Mouse (Mus musculus): Measurements from ENCODE around the gene Slc6a17.

The Slc6a17 gene

DNA sequence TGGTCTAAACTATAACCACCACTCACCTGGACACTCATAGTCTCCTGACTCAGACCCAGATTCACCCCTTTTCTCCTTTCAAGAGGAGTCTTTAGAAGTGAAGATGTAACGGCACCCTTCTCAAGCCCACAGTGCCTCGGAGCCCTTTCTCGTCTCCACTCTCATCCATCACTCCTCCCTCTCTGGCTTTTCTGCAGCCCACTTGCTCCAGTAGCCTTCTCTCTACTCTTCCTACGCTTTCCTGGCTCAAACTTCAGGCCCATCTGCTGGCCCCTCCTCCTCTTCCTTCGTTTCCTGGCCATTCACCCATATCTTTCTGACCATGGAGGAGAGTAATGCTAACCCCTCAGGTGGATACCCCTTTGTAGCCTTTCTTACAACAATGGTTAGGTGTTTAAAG is 3.1 kb upstream of the Slc6a17 start:
- DNase-seq (ENCODE audit: low spot score), result no peak

DNA sequence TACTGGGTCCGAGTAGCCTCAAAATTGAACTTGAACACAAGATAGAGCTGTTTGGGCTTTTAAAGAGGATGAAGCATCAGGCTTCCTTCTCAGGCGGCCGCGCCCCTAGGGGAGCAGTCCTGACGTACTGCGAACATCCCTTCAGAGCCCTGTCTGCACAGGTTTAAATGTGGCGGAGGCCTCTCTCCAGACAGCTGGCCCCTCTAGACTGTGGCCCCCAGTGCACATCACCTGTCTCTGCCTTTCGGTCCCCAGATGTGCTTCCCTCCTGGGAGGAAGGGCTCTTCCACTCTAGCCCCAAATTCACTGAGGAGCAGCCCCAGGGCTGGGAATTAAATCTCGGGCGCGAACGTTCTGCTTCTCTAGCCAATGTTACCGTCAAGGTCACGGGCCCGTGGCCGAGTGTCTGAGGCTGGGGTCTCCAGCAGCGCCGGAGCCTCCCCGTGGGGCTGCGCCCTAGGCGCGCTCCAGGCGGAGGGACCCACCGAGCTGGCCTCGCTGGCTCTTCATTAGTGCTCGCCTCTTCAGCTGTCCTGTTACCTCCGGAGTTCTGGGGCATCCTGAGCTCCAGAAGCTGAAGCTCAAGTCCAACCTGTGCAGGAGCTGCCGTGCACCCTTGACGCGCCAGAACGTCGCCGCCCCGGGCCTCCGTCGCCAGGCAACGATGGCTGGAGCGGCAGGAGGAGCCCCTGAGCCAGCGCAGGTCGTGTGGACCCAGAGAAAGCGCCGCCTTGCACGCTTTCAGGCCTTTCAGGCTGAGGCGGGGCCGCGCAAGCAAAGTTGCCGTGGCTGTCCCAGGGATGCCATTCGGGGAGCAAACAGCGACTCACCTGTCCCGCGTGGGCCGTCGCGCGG is 815 bp downstream of the Slc6a17 start:
- no peak for DNase-seq (ENCODE audit: low spot score)

DNA sequence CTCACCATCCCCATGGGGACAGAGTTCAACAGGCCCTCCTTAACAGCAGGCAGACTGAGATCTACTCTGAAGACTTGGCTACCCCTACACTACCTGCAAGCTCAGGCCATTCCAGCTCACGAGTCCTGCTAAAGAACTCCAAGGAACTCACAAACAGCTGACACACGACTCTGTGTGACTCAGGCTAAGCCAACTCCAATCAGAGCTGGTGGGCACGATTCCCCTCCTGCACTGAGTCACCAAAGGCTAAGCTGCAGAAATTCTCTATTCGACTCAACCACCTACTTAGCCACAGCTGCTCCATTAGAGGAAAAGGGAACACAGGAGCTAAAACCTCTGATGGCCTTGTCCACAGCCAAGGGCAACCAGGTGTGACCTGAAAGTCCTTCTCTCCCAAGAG is 1.8 kb downstream of the Slc6a17 start:
- DNase-seq (ENCODE audit: low spot score), result no peak

DNA sequence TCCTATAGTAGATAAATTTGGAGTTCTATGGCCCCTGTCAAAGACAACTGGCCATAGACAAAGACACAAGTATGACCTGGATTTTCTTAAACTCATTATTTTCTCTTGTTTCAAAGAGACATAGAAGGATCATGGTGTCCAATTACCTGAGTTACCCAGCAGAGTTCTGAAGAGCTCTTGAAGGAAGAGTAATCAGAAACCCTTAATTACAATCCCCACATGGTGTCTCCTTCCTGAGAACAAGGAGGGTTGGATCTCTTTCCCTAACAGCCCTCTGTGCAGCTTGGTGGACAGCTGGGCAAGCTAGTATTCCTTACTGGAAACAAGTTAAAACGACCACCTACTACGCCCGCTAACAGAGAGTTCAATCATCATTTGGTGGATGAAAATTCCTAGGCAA is 6.4 kb downstream of the Slc6a17 start:
- DNase-seq (ENCODE audit: low spot score), result no peak

DNA sequence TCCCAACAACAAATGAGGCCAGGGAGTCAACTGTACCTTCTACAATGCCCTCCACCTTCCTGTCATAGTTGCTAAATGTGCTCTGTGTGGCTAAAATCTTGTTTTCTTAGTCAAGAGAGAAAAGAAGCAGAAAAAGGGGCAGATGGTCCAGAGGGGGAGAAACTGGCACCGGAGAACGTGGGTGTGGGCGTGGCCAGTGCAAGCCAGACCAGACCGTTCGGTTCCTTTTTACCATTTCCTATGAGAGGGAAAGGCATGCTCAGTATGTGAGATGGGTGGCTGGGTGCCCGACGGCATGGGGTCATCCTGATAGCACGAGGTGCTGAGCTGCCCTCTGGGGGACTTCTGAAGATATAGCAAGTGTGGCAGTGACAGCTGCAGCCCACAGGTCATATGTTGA is 9.1 kb downstream of the Slc6a17 start:
- no peak for DNase-seq (ENCODE audit: low spot score)

DNA sequence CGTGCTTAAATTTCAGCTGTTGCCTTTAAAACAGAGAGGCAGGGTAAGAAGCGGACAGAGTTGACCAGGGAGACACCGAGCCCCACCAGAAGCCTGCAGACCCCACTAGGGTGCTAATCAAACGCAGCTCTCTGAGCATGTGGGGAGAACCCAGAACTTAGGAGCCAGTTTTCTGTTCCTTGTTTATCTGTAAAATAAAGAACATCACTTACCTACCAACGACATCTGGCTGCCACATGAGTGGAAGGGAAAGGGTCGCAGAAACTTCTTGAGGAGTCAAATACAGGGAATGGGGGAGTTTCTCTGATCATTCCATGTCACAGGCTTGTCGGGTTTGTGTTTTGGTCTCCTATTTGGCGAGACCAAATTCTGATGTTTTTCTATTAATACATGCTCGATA is 9.9 kb downstream of the Slc6a17 start:
- no peak for DNase-seq (ENCODE audit: low spot score)

DNA sequence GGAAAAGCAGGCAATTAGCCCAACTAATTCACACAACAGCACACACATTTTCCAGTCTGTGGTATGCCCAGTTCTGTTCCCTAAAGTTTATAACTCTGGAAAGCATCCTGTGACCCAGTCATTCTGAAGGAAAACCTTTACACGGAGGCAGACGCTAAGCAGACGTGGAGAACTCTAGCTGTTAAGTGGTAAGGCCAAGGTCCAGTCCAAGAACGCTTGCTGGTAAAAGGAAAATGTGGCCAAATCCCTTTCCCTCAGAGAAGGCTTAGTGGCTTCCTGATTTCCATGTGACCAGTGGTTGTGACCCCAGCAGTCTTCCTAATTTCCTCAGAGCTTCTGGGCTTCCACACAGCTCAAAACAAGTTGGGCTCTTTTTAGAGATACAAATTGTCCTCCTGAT is 11.3 kb downstream of the Slc6a17 start:
- DNase-seq (ENCODE audit: low spot score), result no peak

DNA sequence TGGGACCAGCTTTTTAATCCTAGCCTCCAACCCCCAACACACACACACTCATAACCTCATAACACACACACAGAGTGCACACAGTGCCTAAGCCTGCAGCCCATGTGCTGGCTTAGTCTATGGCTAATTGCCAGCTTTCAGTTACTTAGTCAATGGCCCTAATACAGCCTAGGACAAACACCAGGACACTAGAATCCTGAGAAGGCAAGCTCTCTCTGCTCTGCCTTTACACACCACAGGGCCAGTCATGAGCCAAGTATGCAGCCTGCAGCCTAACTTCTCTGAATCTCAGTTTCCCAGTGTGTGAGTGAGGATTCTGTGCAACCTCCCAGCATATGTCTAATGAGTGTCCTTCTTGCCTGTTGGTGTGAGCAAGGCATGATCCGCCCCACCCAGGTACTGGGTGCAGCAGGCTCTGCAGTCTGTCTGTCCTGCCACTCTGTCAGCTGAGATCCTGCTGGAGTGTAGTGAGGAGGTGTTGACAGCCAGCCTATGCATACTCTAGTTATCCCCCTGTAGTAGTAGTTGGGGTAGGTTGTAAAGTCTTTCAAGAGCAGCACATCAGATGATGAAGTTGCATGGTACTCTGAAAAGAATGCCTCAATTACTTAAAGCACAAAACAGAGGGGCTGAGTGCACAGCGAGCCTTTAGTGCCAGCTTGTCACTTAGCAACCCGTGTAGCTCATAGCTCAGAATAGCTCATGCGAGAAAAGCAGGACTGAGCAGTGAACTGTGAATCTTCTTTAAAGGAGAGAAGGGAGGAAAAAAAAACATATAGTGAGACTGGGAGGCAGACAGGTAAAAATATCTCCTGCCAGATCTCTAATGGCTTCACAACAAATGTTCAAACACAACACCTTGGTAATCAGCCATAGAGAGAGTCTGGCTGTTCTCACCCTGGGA is 12.1 kb downstream of the Slc6a17 start:
- no peak for DNase-seq (ENCODE audit: low spot score)

DNA sequence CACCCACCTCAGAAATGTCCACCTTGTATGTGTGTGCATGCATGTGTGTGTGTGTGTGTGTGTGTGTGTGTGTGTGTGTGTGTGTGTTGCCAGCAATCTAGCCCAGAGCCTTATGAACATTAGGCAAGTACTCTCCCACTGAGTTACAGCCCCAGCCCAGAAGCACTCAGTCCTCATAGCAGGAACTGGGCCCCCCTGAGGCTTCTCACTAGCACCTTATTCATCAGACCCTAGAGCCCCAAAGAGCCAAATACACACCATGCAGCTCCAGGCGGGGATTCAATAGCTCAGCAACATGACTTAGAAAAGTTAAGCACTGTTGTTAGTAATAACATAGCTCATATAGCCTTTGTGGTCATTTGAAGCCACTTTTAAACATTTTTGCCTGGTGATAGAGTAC is 13.3 kb downstream of the Slc6a17 start:
- DNase-seq (ENCODE audit: low spot score), result no peak

DNA sequence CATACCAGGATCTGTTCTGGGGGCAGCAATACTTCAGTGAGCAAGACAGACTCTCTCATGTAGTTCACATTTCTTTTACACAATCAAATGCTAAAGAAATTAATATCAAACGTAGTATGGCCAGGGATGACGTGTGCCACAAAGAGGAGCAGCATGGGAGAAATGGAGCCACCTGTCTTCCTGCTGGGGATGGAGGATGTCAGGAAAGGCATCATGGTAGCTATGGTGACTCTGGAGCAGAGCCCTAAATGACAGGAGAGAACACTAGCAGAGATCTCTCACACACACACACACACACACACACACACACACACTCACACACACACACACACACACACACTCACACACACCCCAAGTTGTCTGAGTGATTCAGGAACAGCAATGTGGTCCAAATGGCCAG is 14.1 kb downstream of the Slc6a17 start:
- no peak for DNase-seq (ENCODE audit: low spot score)

DNA sequence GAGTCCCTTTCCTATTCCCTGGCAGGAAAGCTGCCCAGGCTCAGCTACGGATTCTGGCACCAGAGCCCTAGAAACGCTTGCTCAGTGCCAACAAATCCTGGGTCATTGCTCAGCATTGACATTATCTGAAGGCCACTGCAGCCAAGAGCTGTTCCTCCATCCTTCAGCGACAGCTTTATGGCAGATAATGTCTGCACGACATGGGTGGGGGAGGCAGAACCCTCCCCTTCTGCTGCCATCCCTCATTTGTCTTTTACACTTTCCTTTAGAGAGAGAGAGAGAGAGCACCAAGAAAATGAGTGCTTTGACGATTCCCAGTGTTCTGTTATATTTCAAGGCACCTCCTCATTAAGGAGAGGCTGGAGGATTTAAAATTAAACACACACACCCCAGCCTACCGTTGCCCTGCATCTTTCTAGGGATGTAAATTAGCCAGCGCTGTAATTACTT is 16.1 kb downstream of the Slc6a17 start:
- DNase-seq (ENCODE audit: low spot score), result no peak

DNA sequence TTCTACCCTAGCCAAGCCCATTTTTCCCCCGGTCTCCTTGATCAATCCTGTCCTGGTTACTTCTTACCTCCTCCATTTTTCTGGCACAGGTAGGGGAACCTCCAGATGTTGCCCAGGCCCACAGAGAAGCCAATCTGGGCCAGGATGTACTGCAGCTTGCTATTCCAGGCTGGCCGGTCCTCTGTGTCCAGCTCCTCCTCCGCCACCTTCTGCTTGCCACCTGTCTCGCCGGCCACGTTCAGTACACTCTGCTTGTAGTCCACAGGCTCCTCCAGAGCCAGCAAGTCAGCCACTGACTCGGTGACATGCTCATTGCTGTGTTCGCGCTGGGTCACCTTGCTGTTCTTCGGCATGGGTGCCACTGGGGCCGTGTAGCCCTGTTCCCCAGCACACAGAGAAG is 17.5 kb downstream of the Slc6a17 start:
- no peak for DNase-seq (ENCODE audit: low spot score)

DNA sequence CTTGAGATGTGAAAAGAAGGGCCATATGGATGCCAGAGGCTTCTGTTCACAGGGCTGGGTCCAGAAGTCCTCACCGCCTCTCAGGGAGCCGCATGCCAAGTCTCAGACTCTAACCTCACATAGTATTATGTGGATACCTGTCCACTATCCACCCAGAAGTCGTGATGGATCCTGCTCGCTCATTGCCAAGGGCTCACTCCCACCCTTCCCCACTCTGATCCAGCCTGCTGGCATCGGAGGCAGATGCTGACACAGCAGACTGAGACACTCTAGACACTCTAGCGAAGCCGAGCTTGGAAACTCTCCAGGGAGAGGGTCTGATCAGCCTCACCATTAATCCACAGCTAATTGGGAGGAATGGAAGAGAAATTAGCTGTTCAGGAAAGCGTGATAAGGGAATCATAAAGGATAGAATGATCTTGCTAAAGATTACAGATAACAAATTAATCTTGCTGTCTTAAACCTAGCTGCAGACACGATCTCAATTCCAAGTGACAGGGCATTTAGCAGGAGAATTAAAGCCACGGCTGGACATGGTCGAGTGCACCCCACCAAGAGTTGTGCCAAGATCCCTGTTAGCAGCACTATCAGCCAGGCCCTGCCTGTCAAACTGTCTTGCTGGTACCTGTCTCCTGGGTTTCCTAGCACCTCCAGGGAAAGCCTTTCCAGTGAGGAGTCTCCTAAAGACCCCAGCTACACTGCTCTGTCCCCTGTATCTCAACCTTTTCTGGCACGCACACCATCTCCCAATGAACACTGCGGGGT is 21.6 kb downstream of the Slc6a17 start:
- DNase-seq (ENCODE audit: low spot score), result no peak

DNA sequence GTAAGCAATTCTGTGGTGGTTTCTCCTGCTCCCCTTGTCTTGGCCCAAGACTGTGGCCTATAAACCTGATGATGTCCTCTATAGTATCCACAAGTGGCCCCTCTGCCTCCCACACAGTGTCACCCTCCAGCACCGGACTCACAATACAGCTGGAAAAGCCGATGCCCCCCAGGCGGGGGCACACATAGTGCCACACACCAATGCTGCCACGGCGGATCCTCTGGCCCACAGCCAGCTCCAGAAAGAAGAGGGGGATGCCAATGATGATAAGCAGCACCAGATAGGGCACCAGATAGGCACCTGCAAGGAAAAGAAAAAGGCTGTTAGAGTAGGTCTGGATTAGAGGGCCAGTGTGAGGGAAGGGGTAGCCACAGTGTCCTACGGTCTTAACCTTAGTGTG is 22.3 kb downstream of the Slc6a17 start:
- DNase-seq (ENCODE audit: low spot score), result no peak

DNA sequence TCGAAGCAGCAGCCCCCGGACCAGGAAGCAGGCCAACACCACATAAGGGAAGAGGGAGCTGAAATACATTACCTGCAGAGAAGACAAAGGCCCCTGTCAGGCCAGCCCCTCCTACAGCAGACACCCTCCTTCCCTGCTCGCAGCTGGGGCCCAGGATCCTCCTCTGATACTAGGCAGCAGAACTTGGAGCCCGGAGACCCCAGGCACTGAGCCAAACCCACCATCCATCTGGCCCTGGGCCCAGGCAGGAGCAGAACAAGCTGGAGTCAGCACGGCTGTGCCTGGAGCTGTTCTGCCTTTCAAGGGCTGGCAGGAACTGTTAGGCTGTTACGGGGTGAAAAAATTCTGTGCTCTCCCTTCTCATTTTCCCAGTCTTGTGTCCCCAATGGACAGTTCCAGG is 26.4 kb downstream of the Slc6a17 start:
- DNase-seq (ENCODE audit: low spot score), result peak; percentile 37

DNA sequence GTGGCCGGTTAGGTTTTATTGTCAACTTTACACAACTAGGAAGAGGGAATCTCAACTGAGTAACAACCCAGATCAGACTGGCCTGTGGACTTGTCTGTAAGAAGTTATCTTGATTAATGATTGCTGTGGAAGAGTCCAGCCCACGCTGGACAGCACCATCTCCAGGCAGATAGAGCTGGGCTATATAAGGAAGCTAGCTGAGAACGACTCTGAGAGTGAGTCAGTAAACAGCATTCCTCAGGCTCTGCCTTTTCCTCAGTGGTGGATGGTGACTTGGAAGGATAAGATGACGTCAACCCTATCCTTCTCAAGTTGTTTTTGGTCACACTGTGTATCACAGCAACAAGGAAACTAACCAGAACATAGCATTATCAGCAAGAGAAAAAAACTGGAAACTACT is 29.2 kb downstream of the Slc6a17 start:
- DNase-seq (ENCODE audit: low spot score), result no peak

DNA sequence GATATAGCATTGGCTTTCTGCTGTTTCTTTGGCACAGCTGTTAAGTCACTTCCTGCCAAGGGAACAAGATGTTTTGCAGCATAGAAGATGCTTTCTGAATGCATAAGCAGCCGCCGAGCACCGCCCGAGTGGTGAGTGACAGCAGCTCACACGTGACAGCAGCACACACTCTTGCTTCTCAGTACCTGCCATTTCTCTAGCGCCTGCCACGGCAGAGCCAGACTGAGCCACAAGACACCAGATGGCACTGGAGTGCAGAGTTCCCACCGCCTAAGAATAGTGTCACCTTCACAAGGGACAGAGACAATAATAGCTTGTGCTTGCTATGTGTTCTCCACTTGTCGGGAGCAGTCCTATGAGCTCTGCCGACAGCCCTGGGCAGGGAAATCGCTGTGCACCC is 34.5 kb downstream of the Slc6a17 start:
- no peak for DNase-seq (ENCODE audit: low spot score)

DNA sequence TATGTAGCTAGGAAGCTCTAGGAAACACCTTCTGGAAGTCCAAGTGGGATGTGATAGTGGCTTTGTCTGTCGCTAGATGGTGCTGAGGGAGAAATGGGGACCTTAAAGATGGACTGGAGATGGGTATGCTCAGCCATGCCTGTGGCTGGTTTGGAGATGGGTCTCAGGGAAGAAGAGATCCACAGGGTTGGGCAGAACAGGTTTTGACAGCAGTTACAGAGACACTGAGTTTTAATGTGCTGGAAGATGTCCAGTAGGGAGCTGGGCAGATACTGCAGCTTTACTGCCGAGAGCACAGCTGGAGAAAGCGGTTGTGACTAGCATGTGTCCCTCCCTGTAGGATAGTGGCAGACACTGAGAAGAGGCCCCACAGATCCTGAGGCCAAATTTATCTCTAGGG is 37.2 kb downstream of the Slc6a17 start:
- DNase-seq (ENCODE audit: low spot score), result no peak

DNA sequence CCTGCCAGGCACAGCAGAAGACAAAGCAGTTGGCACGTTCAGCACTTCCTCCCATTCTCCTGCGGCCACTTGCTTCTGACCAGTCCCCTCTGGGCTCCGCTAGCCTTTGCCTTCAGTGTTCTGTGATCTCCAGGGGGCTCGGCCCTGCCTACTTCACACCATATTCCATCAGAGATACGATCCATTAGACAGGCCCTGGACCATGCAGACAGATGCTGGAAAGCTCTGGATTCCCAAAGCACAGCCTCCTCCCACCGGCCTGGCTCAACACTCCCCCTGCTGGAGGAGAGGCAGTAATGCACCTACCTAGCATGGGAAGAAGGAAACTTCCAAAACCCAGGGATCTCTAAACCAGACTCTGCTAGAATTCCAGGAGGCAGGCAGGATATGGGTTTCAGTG is 45.6 kb downstream of the Slc6a17 start:
- no peak for DNase-seq (ENCODE audit: low spot score)

DNA sequence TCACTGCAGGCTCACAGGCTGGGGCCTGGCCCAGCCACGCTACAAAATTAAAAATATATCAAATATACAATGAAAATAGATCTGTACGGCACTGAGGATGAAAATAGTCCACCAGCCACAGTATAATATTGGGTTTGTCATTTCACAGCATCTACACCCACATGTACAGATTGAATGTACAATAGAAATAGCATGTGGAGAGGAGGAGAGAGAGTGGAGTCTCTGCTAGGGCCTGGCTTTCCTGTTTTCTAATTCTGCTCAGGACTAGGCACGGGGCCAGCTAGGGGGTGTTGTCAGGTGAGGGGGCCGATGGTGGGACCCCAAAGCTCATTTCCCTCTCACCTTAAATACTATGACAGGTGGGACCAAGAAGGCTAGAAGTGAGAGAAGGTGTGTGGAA is 48.8 kb downstream of the Slc6a17 start:
- DNase-seq (ENCODE audit: low spot score), result no peak

DNA sequence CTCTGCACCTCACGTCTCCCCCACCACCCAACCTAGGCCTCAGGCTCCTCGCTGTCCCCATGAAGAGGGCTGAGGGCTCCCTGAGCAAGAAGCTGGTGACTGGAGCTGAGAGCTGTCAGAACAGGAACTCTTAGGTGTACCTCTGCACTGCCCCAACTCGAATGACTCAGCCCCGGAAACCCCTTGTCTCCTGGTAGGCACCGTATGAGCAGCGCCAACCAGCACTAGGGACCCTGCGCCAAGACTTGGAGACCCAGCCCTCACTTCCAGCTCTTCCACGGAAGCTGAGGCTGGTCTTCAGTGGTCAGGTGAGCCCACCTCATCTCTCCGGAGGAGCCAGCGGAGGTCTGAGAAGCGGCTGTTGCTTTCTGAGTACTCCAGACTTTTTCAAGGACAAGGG is 49.7 kb downstream of the Slc6a17 start:
- DNase-seq (ENCODE audit: low spot score), result no peak

DNA sequence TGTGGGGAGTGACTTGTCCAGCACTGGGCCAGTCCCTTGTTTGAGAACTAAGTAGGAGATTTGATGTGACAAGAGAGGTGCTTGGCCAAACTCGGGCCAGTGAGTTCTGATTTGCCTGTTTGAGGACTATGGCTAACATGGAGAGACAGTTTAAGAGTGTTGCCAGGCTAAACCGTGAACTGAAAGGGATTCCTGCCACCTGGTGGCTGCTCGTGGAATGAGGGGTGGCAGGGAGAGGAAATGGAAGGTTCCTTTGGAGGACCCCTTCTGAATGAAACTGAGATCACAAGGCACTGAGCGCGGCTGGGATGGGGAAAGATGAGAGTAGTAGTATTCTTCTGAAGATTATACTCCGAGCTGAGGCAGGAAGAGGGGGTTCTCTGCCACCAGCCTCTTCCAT is 51.2 kb downstream of the Slc6a17 start:
- no peak for DNase-seq (ENCODE audit: low spot score)

DNA sequence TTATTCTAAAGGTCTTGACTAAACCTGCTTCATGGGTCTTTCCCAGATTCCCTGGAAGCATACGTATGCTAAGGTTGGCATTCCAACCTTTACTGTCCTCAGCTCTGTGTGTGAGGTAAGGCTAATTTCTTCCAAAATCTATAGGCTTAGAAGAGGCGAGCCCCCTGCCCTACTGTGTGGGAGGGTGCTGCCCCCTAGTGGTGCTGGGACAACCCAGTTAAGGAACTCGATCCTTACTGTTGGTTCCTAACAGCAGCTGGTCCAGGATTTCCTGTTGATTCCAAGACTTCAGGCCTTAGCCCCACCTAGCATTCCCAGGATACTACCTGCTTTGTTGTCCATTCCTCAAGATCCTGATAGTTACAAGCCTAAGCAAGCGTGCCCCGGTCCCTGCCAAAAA is 55.7 kb downstream of the Slc6a17 start:
- DNase-seq (ENCODE audit: low spot score), result no peak

Data from ovary, adult 18-20 months (tissue).